Mouse (Mus musculus): Measurements from ENCODE around the gene Nr4a2. TPM values are rescaled to one million over a fixed set of nuclear protein-coding genes. Genes with fewer than 3 reads are reported as not detected.

Nr4a2 gene
- total RNA-seq, 2 experiments from 2014 or later, result 1.8 to 2.3 TPM

- DNase-seq, result no peak
Observed at GRCm38 (mm10) chr2:57111791-57112538, 11.8 kb downstream of the Nr4a2 start.

- DNase-seq, result no peak
Observed at GRCm38 (mm10) chr2:57111011-57111790, 12.6 kb downstream of the Nr4a2 start.

- no peak for DNase-seq
Observed at GRCm38 (mm10) chr2:57110401-57110800, 13.4 kb downstream of the Nr4a2 start.

- DNase-seq, result no peak
Observed at GRCm38 (mm10) chr2:57109926-57110325, 13.9 kb downstream of the Nr4a2 start.

- DNase-seq, result no peak
Observed at GRCm38 (mm10) chr2:57109301-57109700, 14.5 kb downstream of the Nr4a2 start.

GRCm38 (mm10) chr2:57108349-57108930 lies 15.4 kb downstream of the Nr4a2 start:
- DNase-seq, result no peak

GRCm38 (mm10) chr2:57105401-57105800 lies 18.4 kb downstream of the Nr4a2 start:
- DNase-seq, result no peak

- no peak for DNase-seq
Observed at GRCm38 (mm10) chr2:57104731-57105130, 19.1 kb downstream of the Nr4a2 start.

GRCm38 (mm10) chr2:57103845-57104660 lies 19.8 kb downstream of the Nr4a2 start:
- DNase-seq, result no peak

- DNase-seq, result no peak
Observed at GRCm38 (mm10) chr2:57102856-57103844, 20.7 kb downstream of the Nr4a2 start.

- DNase-seq, result peak; percentile 12
Observed at GRCm38 (mm10) chr2:57102091-57102855, 21.5 kb downstream of the Nr4a2 start.

GRCm38 (mm10) chr2:57100241-57100640 lies 23.6 kb downstream of the Nr4a2 start:
- no peak for DNase-seq

- no peak for DNase-seq
Observed at GRCm38 (mm10) chr2:57072452-57072851, 51.4 kb downstream of the Nr4a2 start.

- DNase-seq, result no peak
Observed at GRCm38 (mm10) chr2:57063480-57063879, 60.3 kb downstream of the Nr4a2 start.

Other genes starting within 250 kb of the Nr4a2 start
- gene Gpd2, start 113.6 kb upstream of the Nr4a2 start, total RNA-seq (2021), result 100 to 1,000 TPM; 111 to 124 TPM